Mouse (Mus musculus) G1E (cell line): ENCODE results near the gene Evx2. TPM values are rescaled to one million over a fixed set of nuclear protein-coding genes. Genes with fewer than 3 reads are reported as not detected.

Experiments
- ATAC-seq: 2 replicates; pipeline ENCODE4 v1.8.0; 2016; ENCODE audit warnings: mild to moderate bottlenecking; ENCODE audit not compliant: insufficient number of reproducible peaks, poor library complexity, low FRiP score, severe bottlenecking; ENCODE audit errors: extremely low read depth
- DNase-seq: peaks from one replicate; pipeline ENCODE4 v3.0.0; 2012; ENCODE audit warnings: low spot score
- H3K27me3 ChIP-seq: 2 replicates; pipeline ENCODE4 v1.6.1; 2012; ENCODE audit warnings: mild to moderate bottlenecking, low read length, inconsistent platforms; ENCODE audit not compliant: insufficient read depth
- H3K36me3 ChIP-seq: replicated peaks from 2 replicates; pipeline ENCODE3; 2012; ENCODE audit warnings: mild to moderate bottlenecking, inconsistent platforms
- H3K4me1 ChIP-seq: 2 replicates; pipeline ENCODE4 v1.6.1; 2012; ENCODE audit warnings: low read depth, low read length, inconsistent platforms, mixed read lengths; ENCODE audit not compliant: insufficient read depth
- H3K4me3 ChIP-seq: 2 replicates; pipeline ENCODE4 v1.5.1; 2012; ENCODE audit warnings: low read depth, mild to moderate bottlenecking, inconsistent platforms, low read length, moderate library complexity, mixed read lengths
- H3K9me3 ChIP-seq: replicated peaks from 2 replicates; pipeline ENCODE4 v1.6.1; 2012; ENCODE audit warnings: inconsistent platforms
- CTCF ChIP-seq: IDR thresholded peaks from 2 replicates; pipeline ENCODE4 v1.5.1; 2012; ENCODE audit warnings: low read depth, low read length, inconsistent platforms, mixed read lengths
- GATA1 ChIP-seq: IDR thresholded peaks from 2 replicates; pipeline ENCODE4 v1.6.1; 2012; ENCODE audit warnings: borderline replicate concordance, low read length, inconsistent platforms, mixed read lengths
- GATA2 ChIP-seq: IDR thresholded peaks from 2 replicates; pipeline ENCODE4 v1.6.1; 2012; ENCODE audit warnings: low read depth, low read length, inconsistent platforms, borderline replicate concordance
- POLR2AphosphoS5 ChIP-seq: IDR thresholded peaks from 2 replicates; pipeline ENCODE4 v1.6.1; 2012; ENCODE audit warnings: low read depth, low read length, inconsistent platforms; ENCODE audit not compliant: insufficient replicate concordance
- TAL1 ChIP-seq: conservative IDR thresholded peaks from 2 replicates; pipeline ENCODE4 v1.6.1; 2012; ENCODE audit warnings: low read depth, low read length, inconsistent platforms, mixed read lengths
- polyA plus RNA-seq: library from polyadenylated mRNA; stranded (reverse); fragments of >175 nt; gene quantifications from 2 replicates; pipeline ENCODE4 v1.2.3, GENCODE M21; 2012
- total RNA-seq, 2 experiments: library from RNA; stranded (forward) in 1 of 2; stranded (reverse) in 1 of 2; fragments of 200-1000 nt in 1 of 2; fragments of >200 nt in 1 of 2; fragmentation: Nextera tagmentation in 1 of 2; gene quantifications; 2 replicates each; pipeline ENCODE4 v1.2.3; 2014 to 2017

The Evx2 gene
- total and polyA plus RNA-seq, 3 experiments = 0.05 TPM; not detected in 2

GRCm38 (mm10) chr2:74695813-74696430, 36.6 kb upstream of the Evx2 start:
- no peak for TF ChIP-seq GATA1
- TF ChIP-seq GATA2 = no peak
- TF ChIP-seq CTCF = no peak
- no peak for TF ChIP-seq POLR2AphosphoS5
- no peak for TF ChIP-seq TAL1
- Histone ChIP-seq H3K9me3 (peaks cover 9% of the 10 kb centered on the region), H3K36me3 (no peaks in the 10 kb centered on the region), H3K4me3 (no peak overlapping the region), H3K27me3 (peaks cover 41% of the 10 kb centered on the region), H3K4me1 (no peaks in the 10 kb centered on the region)
- no peak for ATAC-seq
- DNase-seq = no peak

- ATAC-seq (no peak), DNase-seq (no peak)
- TF ChIP-seq POLR2AphosphoS5 = no peak
- no peak for TF ChIP-seq CTCF
- no peak for TF ChIP-seq TAL1
- peaks cover 36% of the 10 kb centered on the region for H3K27me3 ChIP-seq
- H3K4me3 ChIP-seq = no peak overlapping the region
- no peaks in the 10 kb centered on the region for H3K4me1 ChIP-seq
- H3K9me3 ChIP-seq = peaks cover 9% of the 10 kb centered on the region
- H3K36me3 ChIP-seq = no peaks in the 10 kb centered on the region
Observed at GRCm38 (mm10) chr2:74695383-74695782, 36.0 kb upstream of the Evx2 start.

- no peak for DNase-seq
- Histone ChIP-seq H3K4me1 (no peaks in the 10 kb centered on the region), H3K9me3 (peaks cover 9% of the 10 kb centered on the region), H3K36me3 (no peaks in the 10 kb centered on the region), H3K27me3 (peaks cover 41% of the 10 kb centered on the region), H3K4me3 (no peak overlapping the region)
- ATAC-seq = no peak
- no peak for TF ChIP-seq TAL1
- peak; percentile 7; the same call in 1 of the 2 replicates for TF ChIP-seq CTCF
- TF ChIP-seq POLR2AphosphoS5 = no peak
Observed at GRCm38 (mm10) chr2:74694066-74694465, 34.7 kb upstream of the Evx2 start.

- H3K9me3 ChIP-seq = peaks cover 7% of the 10 kb centered on the region
- peaks cover 45% of the 10 kb centered on the region for H3K27me3 ChIP-seq
- ATAC-seq (no peak), DNase-seq (no peak)
- H3K36me3 ChIP-seq = no peaks in the 10 kb centered on the region
- TF ChIP-seq GATA1 = no peak
- TF ChIP-seq TAL1 = no peak
- H3K4me1 ChIP-seq = no peaks in the 10 kb centered on the region
- no peak overlapping the region for H3K4me3 ChIP-seq
Observed at GRCm38 (mm10) chr2:74693432-74693827, 34.1 kb upstream of the Evx2 start.

- H3K4me1 ChIP-seq = no peaks in the 10 kb centered on the region
- ATAC-seq (no peak), DNase-seq (no peak)
- H3K9me3 ChIP-seq = peaks cover 2% of the 10 kb centered on the region
- no peak overlapping the region for H3K4me3 ChIP-seq
- H3K36me3 ChIP-seq = no peaks in the 10 kb centered on the region
- H3K27me3 ChIP-seq = peaks cover 48% of the 10 kb centered on the region
- TF ChIP-seq POLR2AphosphoS5 = no peak
- TF ChIP-seq GATA1 = no peak
- TF ChIP-seq CTCF = no peak
- no peak for TF ChIP-seq TAL1
Observed at GRCm38 (mm10) chr2:74692808-74693431, 33.6 kb upstream of the Evx2 start.

- Histone ChIP-seq H3K4me3 (no peak overlapping the region), H3K9me3 (no peaks in the 10 kb centered on the region), H3K36me3 (no peaks in the 10 kb centered on the region), H3K27me3 (peaks cover 55% of the 10 kb centered on the region), H3K4me1 (no peaks in the 10 kb centered on the region)
- ATAC-seq (no peak), DNase-seq (no peak)
- TF ChIP-seq GATA1 = no peak
- no peak for TF ChIP-seq GATA2
- TF ChIP-seq POLR2AphosphoS5 = no peak
- no peak for TF ChIP-seq TAL1
- TF ChIP-seq CTCF = no peak
Observed at GRCm38 (mm10) chr2:74691995-74692807, 32.8 kb upstream of the Evx2 start.
